Mouse (Mus musculus) MEL (cell line): ENCODE data around the gene Fbrsl1. TPM values are rescaled to one million over a fixed set of nuclear protein-coding genes. Genes with fewer than 3 reads are reported as not detected.

ENCODE experiments used
- DNase-seq: peaks from one replicate; pipeline ENCODE4 v3.0.0; 2011; ENCODE audit warnings: low read depth, low spot score
- H3K27ac ChIP-seq: 2 replicates; pipeline ENCODE4 v1.5.1; 2012; ENCODE audit warnings: low read depth, mild to moderate bottlenecking, control low read depth, low read length, moderate library complexity; ENCODE audit not compliant: control insufficient read depth
- H3K27me3 ChIP-seq, 2 experiments: fragments of 150-350 bp in 1 of 2; sonication (generic) in 1 of 2; 2 replicates each; pipeline ENCODE4 v1.6.1; 2012; ENCODE audit warnings: low read length in 2 of 2, mild to moderate bottlenecking in 2 of 2, improper control_type of control experiment in 1 of 2, moderate library complexity in 1 of 2; ENCODE audit not compliant: insufficient read depth in 2 of 2, control insufficient read depth in 1 of 2
- H3K36me3 ChIP-seq, 2 experiments: 2 replicates each; pipeline ENCODE4 v1.6.1; 2012 to 2014; ENCODE audit warnings: low read length in 2 of 2, improper control_type of control experiment in 1 of 2, inconsistent platforms in 1 of 2, mild to moderate bottlenecking in 1 of 2; ENCODE audit not compliant: insufficient read depth in 2 of 2, control insufficient read depth in 1 of 2
- H3K4me1 ChIP-seq, 2 experiments: fragments of 150-350 bp in 1 of 2; sonication (generic) in 1 of 2; 2 replicates each; pipeline ENCODE4 v1.6.1; 2012; ENCODE audit warnings: low read length in 2 of 2, improper control_type of control experiment in 1 of 2, mild to moderate bottlenecking in 1 of 2; ENCODE audit not compliant: insufficient read depth in 2 of 2, control insufficient read depth in 1 of 2
- H3K4me3 ChIP-seq, 2 experiments: fragments of 150-350 bp in 1 of 2; sonication (generic) in 1 of 2; 2 replicates each; pipeline ENCODE4 v1.5.1; 2012; ENCODE audit warnings: low read depth in 2 of 2, low read length in 2 of 2, mild to moderate bottlenecking in 2 of 2, moderate library complexity in 2 of 2, control low read depth in 1 of 2, improper control_type of control experiment in 1 of 2; ENCODE audit not compliant: control insufficient read depth in 1 of 2, insufficient read depth in 1 of 2
- H3K79me2 ChIP-seq: 2 replicates; pipeline ENCODE4 v1.6.1; 2012; ENCODE audit warnings: mild to moderate bottlenecking, low read length, moderate library complexity; ENCODE audit not compliant: control insufficient read depth, poor library complexity, insufficient read depth
- H3K9ac ChIP-seq: 2 replicates; pipeline ENCODE4 v1.6.1; 2012; ENCODE audit warnings: low read depth, mild to moderate bottlenecking, control low read depth, low read length, moderate library complexity; ENCODE audit not compliant: control insufficient read depth, poor library complexity, severe bottlenecking
- H3K9me3 ChIP-seq: fragments of 150-350 bp; sonication (generic); replicated peaks from 2 replicates; pipeline ENCODE4 v1.6.1; 2012; ENCODE audit warnings: mild to moderate bottlenecking, low read length, improper control_type of control experiment, moderate library complexity; ENCODE audit not compliant: insufficient read depth
- BHLHE40 ChIP-seq: IDR thresholded peaks from 2 replicates; pipeline ENCODE4 v1.6.1; 2012; ENCODE audit warnings: low read depth, mild to moderate bottlenecking, inconsistent platforms, low read length, improper control_type of control experiment, borderline replicate concordance
- CHD1 ChIP-seq: IDR thresholded peaks from 2 replicates; pipeline ENCODE4 v1.6.1; 2012; ENCODE audit warnings: low read depth, mild to moderate bottlenecking, inconsistent platforms, low read length, improper control_type of control experiment
- CHD2 ChIP-seq: IDR thresholded peaks from 2 replicates; pipeline ENCODE4 v1.6.1; 2011; ENCODE audit warnings: low read length, improper control_type of control experiment
- CTCF ChIP-seq, 3 experiments: IDR thresholded peaks in 2 of 3; conservative IDR thresholded peaks in 1 of 3; 2 replicates each; pipeline ENCODE4 v1.5.1; 2011 to 2012; ENCODE audit warnings: low read length in 3 of 3, low read depth in 2 of 3, mild to moderate bottlenecking in 2 of 3, improper control_type of control experiment in 1 of 3, inconsistent platforms in 1 of 3, mixed read lengths in 1 of 3, moderate library complexity in 1 of 3; ENCODE audit not compliant: control insufficient read depth in 1 of 3, insufficient read depth in 1 of 3, poor library complexity in 1 of 3, severe bottlenecking in 1 of 3
- E2F4 ChIP-seq: IDR thresholded peaks from 2 replicates; pipeline ENCODE4 v1.6.1; 2011; ENCODE audit warnings: low read depth, low read length, improper control_type of control experiment, borderline replicate concordance
- ELF1 ChIP-seq: IDR thresholded peaks from 2 replicates; pipeline ENCODE4 v1.6.1; 2014; ENCODE audit warnings: low read depth, mild to moderate bottlenecking, inconsistent platforms, low read length, improper control_type of control experiment, moderate library complexity
- EP300 ChIP-seq, 2 experiments: IDR thresholded peaks; 2 replicates each; pipeline ENCODE4 v1.6.1; 2011; ENCODE audit warnings: improper control_type of control experiment in 2 of 2, low read length in 2 of 2, low read depth in 1 of 2, mild to moderate bottlenecking in 1 of 2
- ETS1 ChIP-seq: IDR thresholded peaks from 2 replicates; pipeline ENCODE4 v1.6.1; 2012; ENCODE audit warnings: low read depth, mild to moderate bottlenecking, inconsistent platforms, low read length, improper control_type of control experiment, moderate library complexity
- HCFC1 ChIP-seq: IDR thresholded peaks from 2 replicates; pipeline ENCODE4 v1.6.1; 2012; ENCODE audit warnings: low read depth, mild to moderate bottlenecking, inconsistent platforms, low read length, improper control_type of control experiment, moderate library complexity
- JUND ChIP-seq: IDR thresholded peaks from 2 replicates; pipeline ENCODE4 v1.6.1; 2011; ENCODE audit warnings: low read depth, mild to moderate bottlenecking, improper control_type of control experiment, low read length
- MAX ChIP-seq: IDR thresholded peaks from 2 replicates; pipeline ENCODE4 v1.6.1; 2011; ENCODE audit warnings: low read length, improper control_type of control experiment
- MAZ ChIP-seq: IDR thresholded peaks from 2 replicates; pipeline ENCODE4 v1.6.1; 2012; ENCODE audit warnings: low read depth, mild to moderate bottlenecking, inconsistent platforms, low read length, improper control_type of control experiment
- MXI1 ChIP-seq: IDR thresholded peaks from 2 replicates; pipeline ENCODE4 v1.6.1; 2011; ENCODE audit warnings: mild to moderate bottlenecking, low read depth, low read length, improper control_type of control experiment
- MYC ChIP-seq: IDR thresholded peaks from 2 replicates; pipeline ENCODE4 v1.6.1; 2011; ENCODE audit warnings: low read depth, mild to moderate bottlenecking, low read length, improper control_type of control experiment, moderate library complexity
- NELFE ChIP-seq: IDR thresholded peaks from 2 replicates; pipeline ENCODE4 v1.6.1; 2011; ENCODE audit warnings: low read depth, low read length, improper control_type of control experiment
- NRF1 ChIP-seq: IDR thresholded peaks from 2 replicates; pipeline ENCODE4 v1.6.1; 2014; ENCODE audit warnings: low read depth, mild to moderate bottlenecking, inconsistent platforms, low read length, improper control_type of control experiment, moderate library complexity; ENCODE audit not compliant: poor library complexity, insufficient read depth, severe bottlenecking
- POLR2A ChIP-seq, 2 experiments: IDR thresholded peaks; 2 replicates each; pipeline ENCODE4 v1.6.1; 2011 to 2012; ENCODE audit warnings: low read length in 2 of 2, mild to moderate bottlenecking in 2 of 2, control low read depth in 1 of 2, improper control_type of control experiment in 1 of 2, low read depth in 1 of 2, moderate library complexity in 1 of 2; ENCODE audit not compliant: control insufficient read depth in 1 of 2, insufficient read depth in 1 of 2, poor library complexity in 1 of 2
- POLR2AphosphoS5 ChIP-seq: IDR thresholded peaks from 2 replicates; pipeline ENCODE4 v1.6.1; 2012; ENCODE audit warnings: low read depth, borderline replicate concordance, mild to moderate bottlenecking, inconsistent platforms, low read length, moderate library complexity, mixed read lengths
- RAD21 ChIP-seq: IDR thresholded peaks from 2 replicates; pipeline ENCODE4 v1.6.1; 2011; ENCODE audit warnings: mild to moderate bottlenecking, low read depth, low read length, improper control_type of control experiment
- RCOR1 ChIP-seq: IDR thresholded peaks from 2 replicates; pipeline ENCODE4 v1.6.1; 2012; ENCODE audit warnings: low read depth, mild to moderate bottlenecking, inconsistent platforms, low read length, improper control_type of control experiment
- SIN3A ChIP-seq: IDR thresholded peaks from 2 replicates; pipeline ENCODE4 v1.6.1; 2012; ENCODE audit warnings: low read length, improper control_type of control experiment, inconsistent platforms
- TBP ChIP-seq: IDR thresholded peaks from 2 replicates; pipeline ENCODE4 v1.8.0; 2011; ENCODE audit warnings: low read depth, low read length, improper control_type of control experiment
- TCF12 ChIP-seq: IDR thresholded peaks from 2 replicates; pipeline ENCODE4 v1.6.1; 2014; ENCODE audit warnings: low read depth, mild to moderate bottlenecking, inconsistent platforms, low read length, improper control_type of control experiment, moderate library complexity
- USF2 ChIP-seq, 2 experiments: IDR thresholded peaks; 2 replicates each; pipeline ENCODE4 v1.6.1; 2011 to 2012; ENCODE audit warnings: improper control_type of control experiment in 2 of 2, low read length in 2 of 2, borderline replicate concordance in 1 of 2, inconsistent platforms in 1 of 2, low read depth in 1 of 2, mild to moderate bottlenecking in 1 of 2; ENCODE audit not compliant: insufficient read depth in 1 of 2
- ZKSCAN1 ChIP-seq: IDR thresholded peaks from 2 replicates; pipeline ENCODE4 v1.6.1; 2012; ENCODE audit warnings: low read depth, mild to moderate bottlenecking, inconsistent platforms, low read length, improper control_type of control experiment, moderate library complexity
- ZMIZ1 ChIP-seq: IDR thresholded peaks from 2 replicates; pipeline ENCODE4 v1.6.1; 2012; ENCODE audit warnings: low read depth, mild to moderate bottlenecking, inconsistent platforms, low read length, improper control_type of control experiment, moderate library complexity
- polyA plus RNA-seq, 2 experiments: library from polyadenylated mRNA; stranded (reverse) in 1 of 2; unstranded in 1 of 2; fragments of >175 nt in 1 of 2; fragments of >200 nt in 1 of 2; gene quantifications; 2 replicates each; pipeline versions ENCODE4 v1.2.1 to v1.2.4; 2012; ENCODE audit warnings: low replicate concordance in 2 of 2, low read depth in 1 of 2; ENCODE audit not compliant: insufficient read length in 2 of 2, insufficient read depth in 1 of 2, missing spikeins in 1 of 2
- total RNA-seq: library from RNA; depleted of rRNA; stranded (reverse); fragments of 300-350 nt; gene quantifications from 2 replicates; pipeline ENCODE4 v1.2.3, GENCODE M21; 2012

Fbrsl1 gene
- total and polyA plus RNA-seq, 3 experiments, result 12.7 to 56.1 TPM; not detected in 1

DNA sequence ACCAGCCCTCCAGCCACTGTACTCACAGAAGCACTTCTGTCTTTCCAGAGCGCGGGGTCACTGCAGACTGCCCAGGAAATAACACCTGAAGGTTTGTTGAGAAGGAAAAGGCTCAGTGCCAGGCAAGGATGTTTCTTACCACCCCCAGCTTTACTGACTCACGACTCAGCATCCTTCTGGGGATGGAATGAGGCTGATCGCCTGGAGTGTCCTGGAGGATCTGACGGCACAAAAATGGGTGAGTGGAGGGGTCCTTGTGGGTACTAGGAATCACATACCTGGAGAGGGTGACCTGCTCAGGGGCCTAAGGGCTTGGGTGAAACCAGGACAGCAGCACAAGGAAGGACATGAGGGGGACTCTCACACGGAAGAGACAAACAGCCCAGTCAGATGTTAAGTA lies 19.4 kb upstream of the Fbrsl1 start:
- no peaks in the 10 kb centered on the region for H3K79me2 ChIP-seq
- H3K27me3 ChIP-seq, result no peaks in the 10 kb centered on the region
- TF ChIP-seq MAZ (no peak), BHLHE40 (no peak), RCOR1 (no peak), CHD1 (no peak), NRF1 (no peak), HCFC1 (no peak), ETS1 (no peak), ZKSCAN1 (no peak), MAX (no peak), TBP (no peak), E2F4 (no peak), ZMIZ1 (no peak), TCF12 (no peak), POLR2AphosphoS5 (no peak), CTCF (IDR thresholded peaks at IDR 0.05 in 2 of 3, conservative IDR thresholded peaks at IDR 0.05 in 1 of 3; ENCODE audit: control insufficient read depth in 1 of 3, insufficient read depth in 1 of 3, low read depth in 2 of 3, low read length in 3 of 3, poor library complexity in 1 of 3, severe bottlenecking in 1 of 3) (no peak)
- no peak for DNase-seq
- no peaks in the 10 kb centered on the region for H3K36me3 ChIP-seq
- no peaks in the 10 kb centered on the region for H3K9me3 ChIP-seq
- H3K27ac ChIP-seq, result no peak overlapping the region
- H3K4me1 ChIP-seq, result no peaks in the 10 kb centered on the region
- no peak overlapping the region for H3K9ac ChIP-seq
- H3K4me3 ChIP-seq, result no peak overlapping the region

DNA sequence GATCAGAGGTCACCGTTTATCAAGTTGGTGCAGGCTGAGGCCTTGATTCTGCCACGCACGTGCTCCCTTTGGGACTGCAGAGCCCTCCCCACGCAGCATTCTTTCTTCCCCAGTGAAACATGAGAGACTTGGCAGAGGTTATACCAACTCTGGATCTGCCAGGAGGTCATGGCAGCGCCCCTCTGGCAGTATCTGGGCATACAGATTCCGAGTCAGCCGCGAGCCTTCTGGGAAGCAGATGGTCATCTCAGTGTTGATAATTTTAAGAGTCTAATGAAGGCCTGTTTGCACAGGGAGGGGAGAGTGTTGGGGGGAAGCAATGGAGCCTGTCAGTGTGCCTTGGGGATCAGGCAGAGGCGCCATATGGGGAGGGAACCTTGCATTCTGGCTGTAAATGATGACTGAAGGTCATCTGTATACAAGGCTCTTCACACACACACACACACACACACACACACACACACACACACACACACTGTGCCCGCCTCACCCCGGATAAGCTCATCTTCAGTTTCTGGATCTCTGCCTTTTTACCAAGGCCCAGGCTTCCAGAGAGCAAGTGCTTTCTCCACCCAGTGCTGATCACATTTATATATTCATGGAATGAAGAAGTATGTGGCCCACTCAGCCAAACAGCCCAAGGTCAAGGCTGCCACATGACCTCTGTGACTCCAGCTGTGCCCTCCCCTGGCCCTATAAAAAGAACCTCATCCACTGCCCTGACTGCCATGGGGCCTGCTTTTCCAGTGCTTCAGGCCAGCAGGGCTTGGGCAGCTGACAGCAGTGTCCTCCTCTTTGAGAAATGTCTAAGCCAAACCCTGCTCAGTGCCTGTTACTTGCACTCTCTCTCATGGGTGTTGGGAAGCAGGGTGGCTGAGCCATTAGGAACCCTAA lies 18.5 kb upstream of the Fbrsl1 start:
- DNase-seq, result no peak
- H3K9me3 ChIP-seq, result no peaks in the 10 kb centered on the region
- TF ChIP-seq RCOR1, result no peak
- TF ChIP-seq CHD2, result no peak
- TF ChIP-seq MXI1, result no peak
- TF ChIP-seq POLR2A (IDR thresholded peaks at IDR 0.05; ENCODE audit: control insufficient read depth in 1 of 2, insufficient read depth in 1 of 2, low read depth in 1 of 2, low read length in 2 of 2, poor library complexity in 1 of 2), result no peak
- no peak for TF ChIP-seq ZMIZ1
- TF ChIP-seq NELFE, result no peak
- no peak for TF ChIP-seq HCFC1
- TF ChIP-seq CTCF (IDR thresholded peaks at IDR 0.05 in 2 of 3, conservative IDR thresholded peaks at IDR 0.05 in 1 of 3; ENCODE audit: control insufficient read depth in 1 of 3, insufficient read depth in 1 of 3, low read depth in 2 of 3, low read length in 3 of 3, poor library complexity in 1 of 3, severe bottlenecking in 1 of 3), result no peak
- no peak for TF ChIP-seq EP300 (IDR thresholded peaks at IDR 0.05; ENCODE audit: low read depth in 1 of 2, low read length in 2 of 2)
- TF ChIP-seq ELF1, result no peak
- TF ChIP-seq ETS1, result no peak
- no peak for TF ChIP-seq SIN3A
- no peak for TF ChIP-seq E2F4
- TF ChIP-seq USF2 (IDR thresholded peaks at IDR 0.05; ENCODE audit: borderline replicate concordance in 1 of 2, insufficient read depth in 1 of 2, low read depth in 1 of 2, low read length in 2 of 2), result no peak
- TF ChIP-seq JUND, result no peak
- TF ChIP-seq MYC, result no peak
- no peak for TF ChIP-seq RAD21
- no peak for TF ChIP-seq ZKSCAN1
- no peak for TF ChIP-seq TBP
- TF ChIP-seq POLR2AphosphoS5, result no peak
- TF ChIP-seq, all 39 proteins: peak for 0
- Histone ChIP-seq H3K9ac (no peak overlapping the region), H3K36me3 (no peaks in the 10 kb centered on the region), H3K27me3 (no peaks in the 10 kb centered on the region; a peak in 1 of 4 replicates), H3K4me3 (no peak overlapping the region), H3K79me2 (no peaks in the 10 kb centered on the region), H3K4me1 (no peaks in the 10 kb centered on the region), H3K27ac (no peak overlapping the region)
